Mouse (Mus musculus): ENCODE measurements around the gene Dda1. TPM values are rescaled to one million over a fixed set of nuclear protein-coding genes. Genes with fewer than 3 reads are reported as not detected.

Dda1 gene
- polyA plus RNA-seq, 1 experiment: 18.8 TPM

DNA sequence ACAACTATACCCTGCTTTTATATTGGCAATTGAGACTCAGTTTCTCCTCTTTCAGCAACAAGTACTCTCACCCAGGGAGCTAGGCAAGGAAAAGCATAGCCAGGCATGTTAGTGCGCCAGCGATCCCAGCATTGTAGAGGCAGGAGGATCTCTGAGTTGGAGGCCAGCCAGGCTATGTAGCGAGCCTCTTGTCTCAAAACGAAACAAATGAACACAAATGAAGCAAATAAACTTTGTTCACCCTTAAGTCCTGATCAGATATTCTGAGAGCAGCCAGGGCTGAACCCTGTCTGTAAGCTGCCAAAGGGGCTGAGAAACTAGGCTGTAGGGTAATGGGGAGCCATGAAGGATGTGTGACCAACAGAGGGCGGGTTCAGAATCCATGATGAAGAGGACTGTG lies 26.8 kb downstream of the Dda1 start:
- Histone ChIP-seq H3K4me3 (replicated peaks; ENCODE audit: control insufficient read depth, low read depth, low read length) (no peak overlapping the region), H3K4me1 (ENCODE audit: control insufficient read depth, insufficient read depth, low read length) (no peaks in the 10 kb centered on the region), H3K27ac (ENCODE audit: control insufficient read depth, insufficient read depth, low read depth, low read length, poor library complexity) (no peak overlapping the region)
- WGBS: 83% methylated on average over 5 of the region's 5 CpGs
- no peak for TF ChIP-seq POLR2A (IDR thresholded peaks at IDR 0.05; ENCODE audit: borderline replicate concordance, control insufficient read depth, low read depth, low read length)
- no peak for TF ChIP-seq CTCF (IDR thresholded peaks at IDR 0.05; ENCODE audit: control insufficient read depth, insufficient read depth, low read length)

DNA sequence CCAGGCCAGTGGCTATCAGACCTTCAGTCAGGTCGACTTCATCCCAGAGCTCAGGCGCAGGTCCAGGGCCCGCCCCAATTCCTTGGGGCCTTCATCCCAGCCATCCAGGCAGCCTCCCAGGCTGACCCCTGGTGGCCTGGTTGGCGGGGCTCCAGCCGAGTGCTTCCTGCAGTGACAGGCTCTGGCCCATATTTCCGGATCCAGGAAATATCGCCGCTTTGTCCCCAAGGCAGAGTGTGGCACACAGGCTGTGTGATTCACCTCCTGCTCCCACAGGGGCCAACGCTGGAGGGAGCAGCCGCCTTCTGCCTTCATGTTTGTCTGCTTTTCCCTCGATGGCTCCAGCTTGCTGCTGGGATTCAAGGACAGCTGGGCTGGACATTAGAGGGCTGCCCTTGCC lies 27.5 kb downstream of the Dda1 start:
- Histone ChIP-seq H3K4me1 (ENCODE audit: control insufficient read depth, insufficient read depth, low read length) (no peaks in the 10 kb centered on the region), H3K27ac (ENCODE audit: control insufficient read depth, insufficient read depth, low read depth, low read length, poor library complexity) (no peak overlapping the region)
- 67% methylated on average over 11 of the region's 11 CpGs for WGBS

DNA sequence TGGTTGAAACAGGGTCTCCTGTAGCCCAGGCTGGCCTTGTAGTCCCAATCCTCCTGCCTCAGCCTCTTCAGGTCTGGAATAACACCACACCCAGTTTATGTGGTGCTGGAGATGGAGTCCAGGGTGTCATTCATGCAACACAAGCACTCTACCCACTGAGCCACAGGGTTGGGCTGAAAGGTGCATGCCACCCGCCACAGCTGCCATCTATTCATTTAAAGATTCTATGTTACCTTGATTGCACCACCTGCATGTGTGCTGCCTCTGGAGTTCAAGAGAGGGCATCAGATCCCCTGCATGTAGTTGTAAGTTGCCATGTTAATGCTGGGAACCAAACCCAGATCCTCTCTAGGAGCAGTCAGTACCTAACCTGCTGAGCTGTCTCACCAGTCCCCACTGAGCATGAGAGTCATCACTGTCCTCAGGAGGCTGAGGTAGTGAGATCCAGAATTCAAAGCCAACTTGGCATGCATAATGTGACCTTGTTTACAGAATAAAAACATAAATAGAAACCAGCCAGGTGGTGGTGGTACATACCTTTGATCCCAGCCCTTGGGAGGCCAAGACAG lies 28.2 kb downstream of the Dda1 start:
- TF ChIP-seq CTCF (IDR thresholded peaks at IDR 0.05; ENCODE audit: control insufficient read depth, insufficient read depth, low read length) (no peak), POLR2A (IDR thresholded peaks at IDR 0.05; ENCODE audit: borderline replicate concordance, control insufficient read depth, low read depth, low read length) (no peak)
- 82% methylated on average over 1 of the region's 1 CpGs for WGBS
- Histone ChIP-seq H3K27ac (ENCODE audit: control insufficient read depth, insufficient read depth, low read depth, low read length, poor library complexity) (no peak overlapping the region), H3K4me1 (ENCODE audit: control insufficient read depth, insufficient read depth, low read length) (no peaks in the 10 kb centered on the region), H3K4me3 (replicated peaks; ENCODE audit: control insufficient read depth, low read depth, low read length) (no peak overlapping the region)

More for the DNA sequence above, 27.5 kb downstream of the Dda1 start:
- no peak for TF ChIP-seq CTCF (IDR thresholded peaks at IDR 0.05; ENCODE audit: control insufficient read depth, insufficient read depth, low read length)
- no peak for TF ChIP-seq POLR2A (IDR thresholded peaks at IDR 0.05; ENCODE audit: borderline replicate concordance, control insufficient read depth, low read depth, low read length)
- no peak overlapping the region for H3K4me3 ChIP-seq (replicated peaks; ENCODE audit: control insufficient read depth, low read depth, low read length)

DNA sequence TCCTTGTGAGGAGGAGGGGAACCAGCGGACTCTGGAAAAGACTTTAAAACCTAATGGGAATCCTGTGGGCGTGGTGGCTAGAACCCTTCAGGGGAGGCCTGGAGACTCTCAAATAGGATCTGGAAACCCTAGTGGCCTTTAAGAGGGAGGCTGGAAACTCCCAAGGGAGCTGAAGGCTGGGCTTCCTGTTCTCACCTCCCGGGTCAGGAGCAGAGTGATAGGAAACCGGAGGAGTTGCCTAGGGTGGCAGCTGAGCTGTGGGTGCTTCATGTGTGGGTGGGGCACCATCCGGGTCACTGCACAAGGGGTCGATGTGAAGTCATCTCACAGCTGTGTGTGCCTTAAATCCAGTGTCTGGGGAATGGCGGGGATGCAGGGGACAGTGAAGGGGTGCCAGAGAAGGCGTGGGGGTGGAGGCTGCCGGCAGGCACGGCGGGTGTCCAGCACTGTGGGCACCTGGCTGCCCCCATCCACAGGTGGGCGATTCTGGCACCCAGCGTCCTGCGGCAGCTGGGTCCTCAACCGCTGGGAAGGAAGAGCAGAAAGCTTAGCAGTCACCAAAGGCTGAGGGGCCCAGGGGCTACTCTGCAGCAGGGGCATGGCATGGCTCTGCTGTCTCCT lies 29.0 kb downstream of the Dda1 start:
- no peak for TF ChIP-seq POLR2A (IDR thresholded peaks at IDR 0.05; ENCODE audit: borderline replicate concordance, control insufficient read depth, low read depth, low read length)
- no peak for TF ChIP-seq CTCF (IDR thresholded peaks at IDR 0.05; ENCODE audit: control insufficient read depth, insufficient read depth, low read length)
- WGBS: 70% methylated on average over 15 of the region's 15 CpGs
- H3K4me1 ChIP-seq (ENCODE audit: control insufficient read depth, insufficient read depth, low read length): no peaks in the 10 kb centered on the region
- no peak overlapping the region for H3K4me3 ChIP-seq (replicated peaks; ENCODE audit: control insufficient read depth, low read depth, low read length)
- H3K27ac ChIP-seq (ENCODE audit: control insufficient read depth, insufficient read depth, low read depth, low read length, poor library complexity): no peak overlapping the region; the same call in 1 of the 2 replicates

DNA sequence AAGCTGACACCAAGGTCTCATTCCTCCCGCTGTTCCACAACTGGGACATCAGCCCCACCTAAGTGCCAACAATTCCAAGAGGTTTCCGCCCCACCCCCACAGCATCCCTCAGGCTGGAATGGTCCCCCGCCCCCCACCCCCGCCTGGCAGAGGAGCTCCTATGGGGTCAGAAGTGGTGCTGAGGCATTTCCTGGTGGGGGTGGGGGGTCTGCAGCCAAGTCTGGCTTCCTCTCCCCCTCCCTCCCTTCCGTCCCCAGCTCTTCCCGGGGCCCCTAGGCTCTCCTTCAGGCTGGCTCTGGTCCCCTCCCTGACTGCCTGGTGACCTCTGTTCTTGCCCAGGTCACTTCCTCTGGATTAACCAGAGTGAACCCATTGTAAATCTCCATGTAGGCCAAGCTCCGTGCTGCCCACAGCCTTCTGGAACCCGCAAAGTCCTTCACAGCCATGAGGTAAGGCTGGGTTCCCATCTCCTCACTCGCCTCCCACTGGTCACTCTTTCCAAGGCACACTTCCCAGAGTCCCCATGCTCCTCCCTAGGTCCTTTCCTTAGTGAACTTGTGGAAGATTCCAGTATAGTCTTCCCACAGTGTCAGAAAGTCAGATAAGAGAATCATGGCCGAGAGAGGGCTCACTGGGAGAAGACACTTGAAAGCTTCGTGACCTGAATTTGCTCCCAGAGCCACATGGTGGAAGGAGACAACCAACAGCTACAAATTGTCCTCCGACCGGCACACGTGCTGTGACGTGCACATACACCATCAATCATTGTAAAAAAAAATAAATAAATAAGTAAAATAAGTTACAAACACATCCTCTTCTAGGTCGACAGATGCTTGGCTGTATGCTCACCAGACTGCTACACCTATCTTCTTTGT lies 30.1 kb downstream of the Dda1 start:
- Histone ChIP-seq H3K4me1 (ENCODE audit: control insufficient read depth, insufficient read depth, low read length) (no peaks in the 10 kb centered on the region), H3K4me3 (replicated peaks; ENCODE audit: control insufficient read depth, low read depth, low read length) (no peak overlapping the region), H3K27ac (ENCODE audit: control insufficient read depth, insufficient read depth, low read depth, low read length, poor library complexity) (no peak overlapping the region)
- WGBS: 62% methylated on average over 16 of the region's 16 CpGs
- TF ChIP-seq CTCF (IDR thresholded peaks at IDR 0.05; ENCODE audit: control insufficient read depth, insufficient read depth, low read length) (no peak), POLR2A (IDR thresholded peaks at IDR 0.05; ENCODE audit: borderline replicate concordance, control insufficient read depth, low read depth, low read length) (no peak)

DNA sequence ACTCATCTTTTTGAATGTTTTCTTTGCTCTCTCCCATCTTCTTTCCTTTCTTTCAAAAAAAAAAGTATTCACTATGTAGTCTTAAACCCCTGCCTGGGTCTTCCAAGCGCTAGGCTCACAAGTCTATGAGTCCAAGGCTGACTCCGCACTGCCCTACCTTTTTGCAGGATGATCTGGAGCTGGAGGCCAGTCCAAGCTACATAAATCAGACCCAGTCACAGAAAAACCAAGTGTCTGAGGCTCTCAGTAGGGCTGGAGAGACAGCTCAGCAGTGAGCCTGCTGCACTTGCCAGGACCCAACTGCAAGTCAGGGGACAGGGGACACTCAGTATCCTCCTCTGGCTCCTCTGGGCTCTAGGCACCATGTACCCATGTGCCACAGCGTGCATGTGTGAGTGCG lies 35.4 kb downstream of the Dda1 start:
- Histone ChIP-seq H3K4me3 (replicated peaks; ENCODE audit: control insufficient read depth, low read depth, low read length) (no peak overlapping the region), H3K4me1 (ENCODE audit: control insufficient read depth, insufficient read depth, low read length) (no peaks in the 10 kb centered on the region), H3K27ac (ENCODE audit: control insufficient read depth, insufficient read depth, low read depth, low read length, poor library complexity) (no peak overlapping the region)
- WGBS: 88% methylated on average over 4 of the region's 4 CpGs
- TF ChIP-seq POLR2A (IDR thresholded peaks at IDR 0.05; ENCODE audit: borderline replicate concordance, control insufficient read depth, low read depth, low read length) (no peak), CTCF (IDR thresholded peaks at IDR 0.05; ENCODE audit: control insufficient read depth, insufficient read depth, low read length) (no peak)

DNA sequence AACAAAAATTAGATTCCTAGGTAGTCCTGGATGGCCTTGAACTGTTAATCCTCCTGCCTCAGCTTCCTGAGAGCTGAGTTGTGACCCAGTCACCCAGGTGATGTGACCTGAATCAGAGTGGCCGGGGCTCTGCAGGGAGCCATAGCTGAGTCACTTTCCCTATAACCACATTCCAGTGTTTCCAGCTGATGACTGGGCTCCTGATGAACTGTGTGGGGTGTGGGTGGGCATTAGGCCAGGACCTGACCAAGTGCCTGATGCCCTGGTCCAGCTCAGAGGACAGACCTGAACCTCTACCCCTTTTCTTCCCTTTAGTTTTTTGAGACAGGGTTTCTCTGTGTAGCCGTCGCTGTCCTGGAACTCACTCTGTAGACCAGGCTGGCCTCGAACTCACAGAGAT lies 36.3 kb downstream of the Dda1 start:
- Histone ChIP-seq H3K4me1 (ENCODE audit: control insufficient read depth, insufficient read depth, low read length) (no peaks in the 10 kb centered on the region), H3K4me3 (replicated peaks; ENCODE audit: control insufficient read depth, low read depth, low read length) (no peak overlapping the region), H3K27ac (ENCODE audit: control insufficient read depth, insufficient read depth, low read depth, low read length, poor library complexity) (no peak overlapping the region)
- no peak for TF ChIP-seq POLR2A (IDR thresholded peaks at IDR 0.05; ENCODE audit: borderline replicate concordance, control insufficient read depth, low read depth, low read length)
- no peak for TF ChIP-seq CTCF (IDR thresholded peaks at IDR 0.05; ENCODE audit: control insufficient read depth, insufficient read depth, low read length)
- WGBS: 80% methylated on average over 4 of the region's 4 CpGs

DNA sequence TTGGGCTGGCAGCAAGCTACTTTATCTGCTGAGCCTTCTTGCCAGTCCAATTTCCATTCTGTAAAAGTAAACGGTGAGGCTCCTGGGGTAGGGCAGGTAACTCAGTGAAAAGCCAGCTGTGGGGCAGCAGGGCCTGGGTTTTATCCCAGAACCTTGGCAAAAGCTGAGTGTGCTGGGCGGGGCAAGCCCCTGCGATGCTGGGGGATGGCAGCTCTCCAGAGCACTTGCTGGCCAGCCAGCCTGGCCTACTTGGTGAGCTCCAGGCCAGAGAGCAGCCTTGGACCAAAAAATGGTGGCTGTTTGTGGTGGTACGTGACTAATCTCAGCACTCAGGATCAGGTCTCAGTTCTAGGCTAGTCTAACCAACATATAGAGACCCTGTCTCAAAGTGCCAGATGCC lies 37.0 kb downstream of the Dda1 start:
- Histone ChIP-seq H3K4me1 (ENCODE audit: control insufficient read depth, insufficient read depth, low read length) (no peaks in the 10 kb centered on the region), H3K27ac (ENCODE audit: control insufficient read depth, insufficient read depth, low read depth, low read length, poor library complexity) (no peak overlapping the region), H3K4me3 (replicated peaks; ENCODE audit: control insufficient read depth, low read depth, low read length) (no peak overlapping the region)
- no peak for TF ChIP-seq CTCF (IDR thresholded peaks at IDR 0.05; ENCODE audit: control insufficient read depth, insufficient read depth, low read length)
- TF ChIP-seq POLR2A (IDR thresholded peaks at IDR 0.05; ENCODE audit: borderline replicate concordance, control insufficient read depth, low read depth, low read length): no peak
- 63% methylated on average over 4 of the region's 4 CpGs for WGBS
